Mouse (Mus musculus) midbrain, embryonic 16.5 days (tissue): ENCODE measurements around the gene 3110040M04Rik. TPM values are rescaled to one million over a fixed set of nuclear protein-coding genes. Genes with fewer than 3 reads are reported as not detected.
"Not testable (repeated sequence)": the region's sequence is repeated elsewhere in the genome, so short reads cannot be mapped to it uniquely, and the experiment has no call there.

Source experiments
- ATAC-seq: fragments of 200-750 bp; cut with Nextera tagmentation; 2 replicates; pipeline ENCODE4 v1.8.0; 2017; ENCODE audit warnings: moderate TSS enrichment
- H3K27ac ChIP-seq: fragments of 300-500 bp; sonication (generic); 2 replicates; pipeline ENCODE4 v1.5.1; 2014; ENCODE audit warnings: mild to moderate bottlenecking, low read length, mixed read lengths
- H3K27me3 ChIP-seq: fragments of 300-500 bp; sonication (generic); 2 replicates; pipeline ENCODE4 v1.6.1; 2014; ENCODE audit warnings: low read depth, low read length, mixed read lengths; ENCODE audit not compliant: control insufficient read depth, insufficient read depth
- H3K36me3 ChIP-seq: fragments of 300-500 bp; sonication (generic); 2 replicates; pipeline ENCODE4 v1.6.1; 2014; ENCODE audit warnings: mild to moderate bottlenecking, low read length, moderate library complexity, mixed read lengths; ENCODE audit not compliant: control insufficient read depth, insufficient read depth
- H3K4me1 ChIP-seq: fragments of 300-500 bp; sonication (generic); 2 replicates; pipeline ENCODE4 v1.6.1; 2014; ENCODE audit warnings: mild to moderate bottlenecking, low read length, mixed read lengths; ENCODE audit not compliant: control insufficient read depth, insufficient read depth
- H3K4me2 ChIP-seq: fragments of 300-500 bp; sonication (generic); 2 replicates; pipeline ENCODE4 v1.6.1; 2014; ENCODE audit warnings: mild to moderate bottlenecking, low read length, mixed read lengths
- H3K4me3 ChIP-seq: fragments of 300-500 bp; sonication (generic); 2 replicates; pipeline ENCODE4 v1.5.1; 2014; ENCODE audit warnings: low read depth, mild to moderate bottlenecking, low read length, moderate library complexity, mixed read lengths
- H3K9ac ChIP-seq: fragments of 300-500 bp; sonication (generic); 2 replicates; pipeline ENCODE4 v1.6.1; 2014; ENCODE audit warnings: low read depth, low read length, mixed read lengths
- H3K9me3 ChIP-seq: fragments of 300-500 bp; sonication (generic); replicated peaks from 2 replicates; pipeline ENCODE4 v1.6.1; 2014; ENCODE audit warnings: mild to moderate bottlenecking, low read length, mixed read lengths; ENCODE audit not compliant: control insufficient read depth, poor library complexity, severe bottlenecking
- WGBS: fragments of 180-500 bp; shearing (Covaris S2); extraction: QIAGEN DNeasy Blood & Tissue Kit; methylation state at CpG from one replicate; pipeline ENCODE4 v1.1.7; 2014; 5-methylcytosine and 5-hydroxymethylcytosine counted together
- polyA plus RNA-seq: library from polyadenylated mRNA; unstranded; fragments of >200 nt; fragmentation: Nextera tagmentation; extraction: Ambion mirVana; gene quantifications from 2 replicates; pipeline ENCODE4 v1.2.1, GENCODE M21; 2015

Gene 3110040M04Rik
- polyA plus RNA-seq, 1 experiment from 2014 or later: not detected

DNA sequence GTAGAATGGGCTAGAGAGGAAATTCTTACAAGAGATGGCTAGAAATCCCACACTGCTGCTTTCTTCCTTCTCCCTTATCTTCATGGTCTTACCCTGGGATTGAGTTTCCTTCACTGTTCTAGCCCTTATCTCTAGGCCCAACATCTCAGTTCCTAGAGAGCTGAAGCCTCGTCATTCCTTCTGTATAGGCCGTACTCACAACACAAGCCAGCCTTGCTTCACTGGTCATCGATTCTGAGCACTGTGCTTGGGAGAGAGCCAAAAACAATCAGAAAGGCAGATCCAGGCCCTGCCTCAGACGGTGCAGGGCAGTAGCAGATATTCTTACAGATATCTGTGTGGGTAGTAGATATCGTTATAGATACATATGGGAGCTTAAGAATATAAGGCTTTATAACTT is 4.6 kb downstream of the 3110040M04Rik start:
- not testable (repeated sequence) for ATAC-seq, H3K36me3 ChIP-seq, H3K27ac ChIP-seq, H3K27me3 ChIP-seq, H3K4me3 ChIP-seq, H3K4me1 ChIP-seq, H3K4me2 ChIP-seq, H3K9me3 ChIP-seq, H3K9ac ChIP-seq
- WGBS: 90% methylated on average over 3 of the region's 5 CpGs

DNA sequence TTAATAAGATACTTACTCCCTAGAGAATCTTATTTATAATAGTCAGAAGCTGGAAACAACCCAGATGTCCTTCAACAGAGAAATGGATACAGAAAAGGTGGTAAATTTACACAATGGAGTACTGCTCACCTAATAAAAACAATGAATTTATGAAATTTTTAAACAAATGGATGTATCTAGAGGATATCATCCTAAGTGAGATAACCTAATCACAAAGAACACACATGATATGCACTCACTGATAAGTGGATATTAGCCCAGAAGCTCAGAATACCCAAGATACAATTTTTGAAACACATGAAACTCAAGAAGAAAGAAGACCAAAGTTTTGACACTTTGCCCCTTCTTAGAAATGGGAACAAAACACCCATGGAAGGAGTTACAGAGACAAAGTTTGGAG is 5.0 kb downstream of the 3110040M04Rik start:
- not testable (repeated sequence) for H3K27ac ChIP-seq, H3K36me3 ChIP-seq, H3K4me3 ChIP-seq, ATAC-seq, H3K4me1 ChIP-seq, H3K27me3 ChIP-seq, H3K9me3 ChIP-seq, H3K4me2 ChIP-seq, H3K9ac ChIP-seq

DNA sequence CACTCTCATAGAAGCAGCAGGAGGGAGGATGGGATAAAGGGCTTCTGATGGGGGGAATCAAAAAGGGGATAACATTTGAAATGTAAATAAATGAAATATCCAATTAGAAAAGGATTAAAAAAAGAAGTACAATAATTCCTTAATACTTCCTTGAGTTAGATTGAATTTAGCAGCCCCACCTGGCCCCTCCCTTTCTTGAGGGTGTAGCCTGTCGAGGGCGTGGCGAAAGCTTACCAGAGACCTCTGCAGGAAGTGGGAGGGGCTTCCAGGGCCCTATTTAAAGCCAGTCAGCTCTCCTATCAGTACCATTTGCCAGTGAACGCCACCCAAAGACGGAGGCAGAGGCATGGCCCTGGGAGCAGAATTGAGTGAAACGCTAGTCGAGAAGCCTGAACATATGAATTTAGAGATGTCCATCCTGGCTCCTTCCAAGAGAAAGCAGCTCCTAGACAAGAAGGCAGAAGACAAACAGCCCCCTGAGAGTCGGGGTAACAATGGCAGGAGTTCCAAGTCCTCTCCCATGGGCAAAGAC is 6.0 kb downstream of the 3110040M04Rik start, which contains the start of gene Gm47996:
TSS of gene Gm47996 (plus strand) at position 308 of the 532 bp plus-strand sequence.
- H3K9ac ChIP-seq, ATAC-seq, H3K27me3 ChIP-seq, H3K36me3 ChIP-seq, H3K4me2 ChIP-seq, H3K27ac ChIP-seq, H3K9me3 ChIP-seq, H3K4me3 ChIP-seq, H3K4me1 ChIP-seq: not testable (repeated sequence)
- WGBS: 95% methylated on average over 4 of the region's 8 CpGs

DNA sequence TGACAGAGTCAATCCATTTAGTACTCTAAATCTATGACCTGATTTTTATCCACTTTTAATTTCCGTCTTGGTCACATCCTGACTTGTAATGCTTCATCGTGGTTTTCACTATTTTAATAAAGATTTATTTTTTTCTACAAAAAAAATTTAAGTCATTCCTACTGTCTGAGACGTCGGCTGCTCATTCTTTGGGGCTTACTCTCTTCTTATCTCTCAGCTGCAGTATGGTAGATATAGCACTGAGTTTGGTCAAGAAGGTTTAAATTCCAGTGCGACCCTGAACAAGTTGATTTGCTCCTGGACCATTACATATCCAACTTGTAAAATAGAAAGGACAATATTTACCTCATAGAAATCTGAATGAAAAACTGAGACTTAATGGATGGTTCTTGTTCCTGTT is 7.7 kb downstream of the 3110040M04Rik start:
- H3K4me2 ChIP-seq, H3K27me3 ChIP-seq, H3K9ac ChIP-seq, H3K36me3 ChIP-seq, H3K4me3 ChIP-seq, ATAC-seq, H3K4me1 ChIP-seq, H3K27ac ChIP-seq, H3K9me3 ChIP-seq: not testable (repeated sequence)
- WGBS: 94% methylated on average over 4 of the region's 5 CpGs

GRCm38 (mm10) chr1:151214862-151215261 is 10.9 kb downstream of the 3110040M04Rik start:
- Histone ChIP-seq H3K4me2 (no peak overlapping the region), H3K9ac (no peak overlapping the region), H3K27ac (no peak overlapping the region), H3K27me3 (no peaks in the 10 kb centered on the region), H3K36me3 (no peaks in the 10 kb centered on the region), H3K4me1 (no peaks in the 10 kb centered on the region), H3K4me3 (no peak overlapping the region), H3K9me3 (no peaks in the 10 kb centered on the region)
- WGBS: 83% methylated on average over 2 of the region's 2 CpGs
- ATAC-seq: no peak

- H3K27ac ChIP-seq: no peak overlapping the region
- no peaks in the 10 kb centered on the region for H3K4me1 ChIP-seq
- H3K9me3 ChIP-seq: no peaks in the 10 kb centered on the region
- no peak for ATAC-seq
- no peak overlapping the region for H3K4me3 ChIP-seq
- 82% methylated on average over 1 of the region's 1 CpGs for WGBS
- no peaks in the 10 kb centered on the region for H3K36me3 ChIP-seq
- H3K27me3 ChIP-seq: no peaks in the 10 kb centered on the region
- no peak overlapping the region for H3K9ac ChIP-seq
- no peak overlapping the region for H3K4me2 ChIP-seq
Observed at GRCm38 (mm10) chr1:151215985-151216384, 12.1 kb downstream of the 3110040M04Rik start.

- Histone ChIP-seq H3K9me3 (no peaks in the 10 kb centered on the region), H3K4me1 (no peaks in the 10 kb centered on the region), H3K9ac (no peak overlapping the region), H3K36me3 (no peaks in the 10 kb centered on the region), H3K4me2 (no peak overlapping the region), H3K27me3 (no peaks in the 10 kb centered on the region), H3K27ac (no peak overlapping the region), H3K4me3 (no peak overlapping the region)
- WGBS: 49% methylated on average over 3 of the region's 3 CpGs
- no peak for ATAC-seq
Observed at GRCm38 (mm10) chr1:151216417-151216816, 12.5 kb downstream of the 3110040M04Rik start.

DNA sequence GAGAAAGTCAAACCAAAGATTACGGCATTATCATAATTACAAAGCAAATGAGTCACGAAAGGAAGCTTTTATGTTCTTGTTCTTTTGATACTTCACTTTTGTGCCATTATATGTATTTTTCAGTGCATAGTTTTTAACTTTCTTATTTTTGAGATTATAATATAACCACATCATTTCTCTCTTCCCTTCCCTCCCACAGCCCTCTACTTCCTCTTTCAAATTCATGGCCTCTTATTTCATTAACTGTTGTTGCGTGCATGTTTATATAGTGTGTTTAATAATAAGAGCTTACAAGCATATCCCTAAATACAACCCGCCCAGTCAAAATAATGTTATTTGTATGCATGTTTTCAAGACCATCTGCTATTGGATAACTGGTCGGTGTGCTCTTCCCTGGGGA is 15.1 kb downstream of the 3110040M04Rik start:
- H3K4me1 ChIP-seq: no peaks in the 10 kb centered on the region
- no peak for ATAC-seq
- no peak overlapping the region for H3K9ac ChIP-seq
- no peak overlapping the region for H3K4me2 ChIP-seq
- H3K27ac ChIP-seq: no peak overlapping the region
- H3K36me3 ChIP-seq: no peaks in the 10 kb centered on the region
- H3K27me3 ChIP-seq: no peaks in the 10 kb centered on the region
- H3K4me3 ChIP-seq: no peak overlapping the region
- no peaks in the 10 kb centered on the region for H3K9me3 ChIP-seq
- WGBS: 90% methylated on average over 5 of the region's 5 CpGs

- H3K9ac ChIP-seq: no peak overlapping the region
- no peak overlapping the region for H3K27ac ChIP-seq
- no peaks in the 10 kb centered on the region for H3K4me1 ChIP-seq
- H3K4me2 ChIP-seq: no peak overlapping the region
- H3K4me3 ChIP-seq: no peak overlapping the region
- H3K36me3 ChIP-seq: no peaks in the 10 kb centered on the region
- no peaks in the 10 kb centered on the region for H3K9me3 ChIP-seq
- ATAC-seq: no peak
- no peaks in the 10 kb centered on the region for H3K27me3 ChIP-seq
- WGBS: 68% methylated on average over 7 of the region's 7 CpGs
Observed at GRCm38 (mm10) chr1:151220098-151220497, 16.2 kb downstream of the 3110040M04Rik start.
